Mouse (Mus musculus) intestine, embryonic 16.5 days (tissue): ENCODE measurements around the gene Asic3. TPM values are rescaled to one million over a fixed set of nuclear protein-coding genes. Genes with fewer than 3 reads are reported as not detected.
A peak's percentile ranks its signal among the peaks of the same experiment; 100 is the strongest.

Experiments
- ATAC-seq: fragments of 200-750 bp; cut with Nextera tagmentation; 2 replicates; pipeline ENCODE4 v1.8.0; 2017; ENCODE audit warnings: moderate TSS enrichment, moderate library complexity
- H3K27ac ChIP-seq: fragments of 300-500 bp; sonication (generic); 2 replicates; pipeline ENCODE4 v1.5.1; 2014; ENCODE audit warnings: mild to moderate bottlenecking, low read length
- H3K27me3 ChIP-seq: fragments of 300-500 bp; sonication (generic); replicated peaks from 2 replicates; pipeline ENCODE4 v1.6.1; 2014; ENCODE audit warnings: low read length, control low read depth, mixed read lengths; ENCODE audit not compliant: control insufficient read depth, insufficient read depth
- H3K36me3 ChIP-seq: fragments of 300-500 bp; sonication (generic); 2 replicates; pipeline ENCODE4 v1.6.1; 2014; ENCODE audit warnings: low read length, control low read depth; ENCODE audit not compliant: control insufficient read depth, insufficient read depth
- H3K4me1 ChIP-seq: fragments of 300-500 bp; sonication (generic); 2 replicates; pipeline ENCODE4 v1.6.1; 2014; ENCODE audit warnings: low read length, control low read depth, mixed read lengths; ENCODE audit not compliant: control insufficient read depth, insufficient read depth
- H3K4me2 ChIP-seq: fragments of 300-500 bp; sonication (generic); 2 replicates; pipeline ENCODE4 v1.6.1; 2014; ENCODE audit warnings: low read depth, low read length, control low read depth
- H3K4me3 ChIP-seq: fragments of 300-500 bp; sonication (generic); 2 replicates; pipeline ENCODE4 v1.5.1; 2014; ENCODE audit warnings: mild to moderate bottlenecking, low read length
- H3K9ac ChIP-seq: fragments of 300-500 bp; sonication (generic); 2 replicates; pipeline ENCODE4 v1.6.1; 2014; ENCODE audit warnings: low read depth, low read length
- H3K9me3 ChIP-seq: fragments of 300-500 bp; sonication (generic); 2 replicates; pipeline ENCODE4 v1.6.1; 2016; ENCODE audit warnings: low read length, control low read depth; ENCODE audit not compliant: control insufficient read depth
- WGBS: fragments of 180-500 bp; shearing (Covaris S2); extraction: QIAGEN DNeasy Blood & Tissue Kit; methylation state at CpG from one replicate; pipeline ENCODE4 v1.1.7; 2014; 5-methylcytosine and 5-hydroxymethylcytosine counted together
- polyA plus RNA-seq: library from polyadenylated mRNA; unstranded; fragments of >200 nt; fragmentation: Nextera tagmentation; extraction: Ambion mirVana; gene quantifications from 2 replicates; pipeline ENCODE4 v1.2.1, GENCODE M21; 2015

The Asic3 gene
- 0.12 and 0.57 TPM in 2 replicates for polyA plus RNA-seq

DNA sequence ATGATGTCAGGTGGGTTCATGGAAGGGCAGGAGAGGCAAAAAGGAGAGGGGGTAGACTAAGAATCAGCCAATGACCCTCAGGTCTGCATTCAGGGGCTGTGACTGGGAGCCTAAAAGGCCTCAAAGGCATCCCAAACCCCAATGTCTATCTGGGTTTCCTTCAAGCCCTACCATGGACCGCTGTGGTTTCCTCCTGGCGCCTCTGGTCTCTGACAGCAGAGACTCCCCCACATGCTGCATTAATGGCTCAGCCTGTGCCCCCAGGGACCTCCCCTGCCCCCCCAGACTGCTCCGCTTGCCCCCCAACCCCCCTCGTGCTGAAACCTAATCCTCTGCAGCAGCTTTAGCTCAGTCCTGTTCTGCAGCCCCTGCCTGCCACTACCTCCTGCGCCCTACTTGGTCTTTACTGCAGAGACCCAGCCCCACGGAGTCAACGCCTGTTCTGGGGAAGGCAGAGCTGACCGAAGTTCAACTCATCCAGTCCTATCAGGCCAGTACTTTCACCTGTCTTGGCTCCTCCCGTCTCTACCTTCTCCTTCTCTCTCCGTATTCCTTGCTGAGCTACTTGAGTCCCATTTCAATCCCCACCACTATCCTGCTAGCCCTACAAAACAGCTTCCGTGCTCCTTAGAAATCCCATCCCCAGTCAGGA lies at the start of gene Asic3:
Gene Asic3 (plus strand): TSS at position 351 of the 652 bp plus-strand sequence.
- peak; percentile 58 for ATAC-seq
- Histone ChIP-seq H3K4me2 (peak within 1 kb of the TSS; percentile 18; the same call in 1 of the 2 replicates), H3K27me3 (no peaks in the 10 kb centered on the region), H3K4me1 (peaks cover 11% of the 10 kb centered on the region; the same call in 1 of the 2 replicates), H3K4me3 (no peak within 1 kb of the TSS), H3K9ac (peak within 1 kb of the TSS; percentile 11), H3K27ac (no peak within 1 kb of the TSS), H3K36me3 (no peaks in the 10 kb centered on the region), H3K9me3 (no peaks in the 10 kb centered on the region)
- WGBS: 37% methylated on average over 11 of the region's 11 CpGs

DNA sequence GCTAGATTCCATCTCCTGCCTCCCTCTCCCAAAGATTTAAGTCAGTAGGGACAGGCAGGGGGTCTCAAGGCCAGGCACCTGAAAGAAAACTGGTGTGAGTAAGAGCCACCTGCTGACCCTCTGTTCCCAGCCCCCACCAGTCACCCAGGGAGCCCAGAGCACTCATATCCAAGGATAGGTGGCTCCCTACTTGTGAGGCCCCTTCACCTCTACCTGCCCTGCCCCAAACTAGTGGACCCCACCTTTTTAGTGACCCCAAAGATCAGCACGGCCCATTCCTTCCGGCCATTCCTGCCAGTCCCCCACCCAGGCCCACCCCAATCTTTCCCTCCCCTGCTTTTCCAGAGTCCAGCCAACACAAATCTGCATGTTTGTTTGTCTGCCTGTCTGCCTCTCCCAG lies 49.7 kb upstream of the Asic3 start:
- 68% methylated on average over 2 of the region's 2 CpGs for WGBS
- no peak for ATAC-seq

DNA sequence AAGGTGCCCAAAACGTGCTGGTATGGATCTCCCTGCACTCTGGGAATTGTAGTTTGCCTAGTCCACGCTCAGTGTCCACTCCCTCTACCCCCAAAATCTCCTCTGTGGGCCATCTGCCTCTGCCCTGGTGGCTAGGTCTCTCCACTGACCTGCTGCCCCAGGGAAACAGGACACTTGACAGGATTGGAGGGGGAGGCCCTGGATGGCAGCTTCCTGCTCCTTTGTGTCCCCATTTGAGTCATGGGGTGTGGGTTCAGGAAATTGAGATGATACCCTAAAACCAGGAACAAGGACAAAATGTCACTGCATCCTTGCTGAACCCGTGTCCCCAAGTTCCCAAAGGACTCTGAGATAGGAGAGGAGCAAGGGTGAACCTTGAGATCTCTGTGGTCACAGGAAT lies 49.1 kb upstream of the Asic3 start:
- H3K9me3 ChIP-seq: no peaks in the 10 kb centered on the region
- 65% methylated on average over 3 of the region's 3 CpGs for WGBS
- no peaks in the 10 kb centered on the region for H3K27me3 ChIP-seq
- ATAC-seq: no peak
- H3K4me3 ChIP-seq: no peak overlapping the region
- H3K27ac ChIP-seq: no peak overlapping the region
- H3K9ac ChIP-seq: no peak overlapping the region
- no peaks in the 10 kb centered on the region for H3K4me1 ChIP-seq
- no peaks in the 10 kb centered on the region for H3K36me3 ChIP-seq
- no peak overlapping the region for H3K4me2 ChIP-seq

More for the DNA sequence above, 49.7 kb upstream of the Asic3 start:
- H3K9me3 ChIP-seq: no peaks in the 10 kb centered on the region
- 0 out of 2 replicates have a peak, but pooled peaks cover 3% of the 10 kb centered on the region for H3K27me3 ChIP-seq
- no peak overlapping the region for H3K4me2 ChIP-seq
- no peak overlapping the region for H3K9ac ChIP-seq
- no peak overlapping the region for H3K27ac ChIP-seq
- H3K4me3 ChIP-seq: no peak overlapping the region
- H3K36me3 ChIP-seq: no peaks in the 10 kb centered on the region
- no peaks in the 10 kb centered on the region for H3K4me1 ChIP-seq

DNA sequence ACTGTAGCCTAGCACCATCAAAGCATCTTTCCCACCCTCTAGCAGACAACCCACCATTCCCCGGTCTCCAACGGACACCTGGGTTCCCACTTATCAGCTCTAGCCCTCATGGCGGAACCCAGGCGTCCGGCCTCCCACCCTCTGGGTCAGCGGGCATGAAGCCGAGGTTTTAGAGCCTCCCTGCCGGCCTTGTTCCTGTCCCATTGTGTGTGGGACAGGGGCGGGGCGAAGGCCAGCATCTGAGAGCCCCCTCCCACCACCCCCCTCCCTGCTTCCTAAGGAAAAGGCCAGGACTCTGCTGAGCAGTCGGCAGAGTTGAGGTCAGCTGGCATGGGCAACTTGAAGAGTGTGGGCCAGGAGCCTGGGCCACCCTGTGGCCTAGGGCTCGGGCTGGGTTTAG lies 48.7 kb upstream of the Asic3 start, which contains the start of gene Nos3:
Gene Nos3 (plus strand): TSS at position 303 of the 400 bp plus-strand sequence.
- Histone ChIP-seq H3K9me3 (no peaks in the 10 kb centered on the region), H3K4me3 (peak within 1 kb of the TSS; percentile 20), H3K27me3 (no peaks in the 10 kb centered on the region), H3K36me3 (no peaks in the 10 kb centered on the region), H3K4me2 (no peak within 1 kb of the TSS), H3K9ac (peak within 1 kb of the TSS; percentile 21; the same call in 1 of the 2 replicates), H3K4me1 (no peaks in the 10 kb centered on the region), H3K27ac (no peak within 1 kb of the TSS)
- 52% methylated on average over 12 of the region's 12 CpGs for WGBS
- ATAC-seq: 0 out of 2 replicates have a peak, but pooled peaks have one; percentile 12

DNA sequence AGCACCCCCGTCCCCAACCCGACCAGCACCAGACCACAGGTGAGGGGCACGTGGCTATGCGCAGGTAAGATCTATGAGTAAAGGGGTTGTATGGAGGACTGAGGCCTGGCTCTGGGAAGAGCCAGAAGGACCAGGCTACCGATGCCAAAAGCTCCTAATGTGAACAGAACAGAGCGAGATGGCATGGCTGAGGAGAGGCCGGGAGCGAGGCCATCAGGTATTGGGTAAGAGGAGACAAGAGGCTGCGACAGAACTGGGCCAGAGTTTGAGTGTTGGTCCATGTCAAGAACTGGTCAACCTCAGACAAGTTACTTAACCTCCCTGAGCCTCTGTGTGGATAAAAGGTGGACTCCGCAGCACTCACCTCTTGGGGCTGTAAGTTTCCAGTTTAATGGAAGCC lies 48.2 kb upstream of the Asic3 start:
- WGBS: 85% methylated on average over 10 of the region's 10 CpGs
- H3K27me3 ChIP-seq: no peaks in the 10 kb centered on the region

DNA sequence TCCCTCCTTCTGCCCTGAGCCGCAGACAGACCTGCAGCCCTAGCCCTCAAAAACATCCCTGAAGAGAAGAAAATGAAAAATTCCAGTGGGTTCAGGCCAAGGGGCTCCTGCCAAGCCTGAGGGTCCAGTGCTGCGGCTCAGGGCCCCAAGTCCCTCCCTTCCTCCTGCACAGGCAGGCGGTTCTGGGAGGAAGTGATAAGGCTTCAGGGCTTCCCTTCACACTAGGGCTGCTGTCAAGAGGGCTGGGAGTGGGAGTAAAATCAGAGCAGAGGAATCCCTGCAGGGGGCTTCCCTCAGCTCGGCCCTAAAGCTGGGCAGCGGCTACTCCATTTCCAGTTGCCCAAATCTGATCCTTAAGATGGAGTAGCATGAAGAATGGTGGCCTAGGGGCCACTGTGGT lies 47.7 kb upstream of the Asic3 start:
- Histone ChIP-seq H3K9ac (0 out of 2 replicates have a peak overlapping the region, but pooled peaks have one; percentile 21), H3K27ac (no peak overlapping the region), H3K4me2 (peak overlapping the region; percentile 10; the same call in 1 of the 2 replicates), H3K27me3 (no peaks in the 10 kb centered on the region), H3K36me3 (no peaks in the 10 kb centered on the region), H3K9me3 (no peaks in the 10 kb centered on the region), H3K4me3 (no peak overlapping the region), H3K4me1 (no peaks in the 10 kb centered on the region)
- 33% methylated on average over 5 of the region's 5 CpGs for WGBS
- ATAC-seq: no peak

More for the DNA sequence above, 48.2 kb upstream of the Asic3 start:
- Histone ChIP-seq H3K9ac (peak overlapping the region; percentile 21; the same call in 1 of the 2 replicates), H3K4me2 (no peak overlapping the region), H3K9me3 (no peaks in the 10 kb centered on the region), H3K4me1 (no peaks in the 10 kb centered on the region), H3K4me3 (peak overlapping the region; percentile 20), H3K27ac (no peak overlapping the region), H3K36me3 (no peaks in the 10 kb centered on the region)
- no peak for ATAC-seq

DNA sequence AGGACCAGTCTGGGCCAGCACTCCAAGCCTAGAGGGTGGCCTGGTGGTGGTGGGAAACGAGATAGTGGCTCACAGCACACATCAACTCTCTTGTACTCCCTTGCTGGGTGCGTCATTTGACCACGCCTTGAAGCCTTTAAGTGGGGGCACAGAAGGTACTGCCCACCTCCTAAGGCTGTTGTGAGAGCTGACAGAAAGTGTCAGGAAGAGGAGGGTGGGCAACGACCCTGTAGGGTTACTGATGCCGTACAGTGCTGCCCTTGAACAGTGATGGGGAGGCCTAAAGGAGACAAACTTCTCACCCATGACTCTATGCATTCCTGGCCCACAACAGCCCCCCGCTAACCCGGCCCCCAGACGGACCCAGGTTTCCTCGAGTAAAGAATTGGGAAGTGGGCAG lies 46.8 kb upstream of the Asic3 start:
- no peak overlapping the region for H3K27ac ChIP-seq
- H3K36me3 ChIP-seq: no peaks in the 10 kb centered on the region
- no peak overlapping the region for H3K9ac ChIP-seq
- no peaks in the 10 kb centered on the region for H3K4me1 ChIP-seq
- no peak overlapping the region for H3K4me2 ChIP-seq
- WGBS: 76% methylated on average over 9 of the region's 9 CpGs
- no peaks in the 10 kb centered on the region for H3K9me3 ChIP-seq
- H3K4me3 ChIP-seq: no peak overlapping the region
- ATAC-seq: no peak
- H3K27me3 ChIP-seq: no peaks in the 10 kb centered on the region

DNA sequence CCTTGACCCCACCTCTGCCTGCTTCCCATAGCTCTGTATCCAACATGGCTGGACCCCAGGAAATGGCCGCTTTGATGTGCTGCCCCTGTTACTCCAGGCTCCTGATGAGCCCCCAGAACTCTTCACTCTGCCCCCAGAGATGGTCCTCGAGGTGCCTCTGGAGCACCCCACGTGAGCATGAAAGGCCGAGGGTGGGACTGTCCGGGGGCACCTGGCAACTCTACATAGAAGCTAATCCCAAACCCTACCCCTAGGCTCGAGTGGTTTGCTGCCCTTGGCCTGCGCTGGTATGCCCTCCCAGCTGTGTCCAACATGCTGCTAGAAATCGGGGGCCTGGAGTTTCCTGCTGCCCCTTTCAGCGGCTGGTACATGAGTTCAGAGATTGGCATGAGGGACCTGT lies 43.4 kb upstream of the Asic3 start:
- ATAC-seq: no peak
- Histone ChIP-seq H3K9ac (no peak overlapping the region), H3K36me3 (no peaks in the 10 kb centered on the region), H3K4me3 (no peak overlapping the region), H3K4me1 (no peaks in the 10 kb centered on the region), H3K9me3 (no peaks in the 10 kb centered on the region), H3K27ac (no peak overlapping the region), H3K4me2 (no peak overlapping the region), H3K27me3 (no peaks in the 10 kb centered on the region)
- 90% methylated on average over 9 of the region's 9 CpGs for WGBS

DNA sequence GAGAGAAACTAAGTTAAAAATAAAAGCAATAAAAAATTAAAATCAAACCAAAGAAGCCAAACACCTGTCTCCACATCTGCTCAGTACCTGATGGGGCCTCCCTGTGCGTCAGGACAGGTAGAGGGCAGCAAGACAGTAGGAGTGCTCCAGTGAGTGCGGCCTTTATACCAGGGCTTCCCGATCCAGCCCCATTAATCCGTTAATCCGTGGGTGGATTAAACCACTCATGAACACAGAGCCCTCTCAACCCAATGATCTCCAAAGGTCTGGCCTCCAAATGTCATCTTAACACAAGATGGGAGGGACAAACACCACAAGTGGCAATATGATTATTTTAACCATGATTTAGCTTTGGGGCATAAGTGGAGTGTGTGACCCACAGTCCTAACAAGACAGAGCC lies 39.4 kb upstream of the Asic3 start:
- Histone ChIP-seq H3K4me3 (no peak overlapping the region), H3K4me2 (no peak overlapping the region), H3K9me3 (no peaks in the 10 kb centered on the region), H3K27ac (no peak overlapping the region), H3K4me1 (no peaks in the 10 kb centered on the region), H3K9ac (no peak overlapping the region), H3K27me3 (no peaks in the 10 kb centered on the region), H3K36me3 (no peaks in the 10 kb centered on the region)
- no peak for ATAC-seq
- 79% methylated on average over 5 of the region's 5 CpGs for WGBS
